Mouse (Mus musculus): ENCODE results near the gene Tcerg1l. TPM values are rescaled to one million over a fixed set of nuclear protein-coding genes. Genes with fewer than 3 reads are reported as not detected.

Tcerg1l gene
- polyA plus RNA-seq, 1 experiment = not detected

DNA sequence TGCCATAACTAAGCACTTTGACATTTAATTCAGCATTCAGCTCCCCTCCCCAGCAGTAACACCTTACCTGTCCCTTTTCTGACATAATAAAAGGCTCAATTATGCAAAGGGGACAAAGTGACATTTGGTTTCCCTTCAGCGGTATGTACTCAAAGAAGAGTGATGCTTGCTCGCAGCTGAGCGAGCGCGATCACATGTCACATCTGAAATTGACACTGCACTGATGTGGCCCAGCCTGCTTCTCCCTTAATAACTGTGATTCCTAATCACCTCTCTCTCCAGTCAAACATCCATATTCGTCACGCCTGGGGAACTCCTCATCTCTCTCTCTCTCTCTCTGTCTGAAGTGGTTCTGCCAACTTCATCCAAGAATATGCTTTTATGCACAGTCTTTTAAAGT, 126.2 kb downstream of the Tcerg1l start:
- WGBS = 91% methylated on average over 7 of the region's 7 CpGs

DNA sequence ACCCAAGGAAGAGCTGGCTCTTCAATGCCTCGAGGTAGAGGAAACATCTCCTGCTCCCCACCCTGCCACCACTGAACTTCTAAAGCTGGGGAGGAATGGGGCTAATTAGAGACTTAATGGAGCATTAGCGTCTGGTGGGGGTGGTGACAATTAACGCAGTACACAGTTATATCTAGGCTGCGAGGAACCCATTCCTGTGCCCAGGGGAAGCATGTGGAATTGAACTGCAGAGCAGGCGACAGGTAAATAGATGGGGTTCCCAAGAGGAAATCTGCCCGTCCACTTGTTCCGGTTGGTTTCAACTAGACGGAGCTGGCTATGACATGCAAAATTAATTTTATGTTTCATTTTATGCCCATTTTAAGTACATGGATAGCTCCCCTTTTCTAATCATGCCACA, 128.1 kb downstream of the Tcerg1l start:
- 69% methylated on average over 8 of the region's 8 CpGs for WGBS
- TF ChIP-seq CTCF (IDR thresholded peaks at IDR 0.05; ENCODE audit: insufficient read depth, low read depth, low read length) = no peak
- no peak for TF ChIP-seq POLR2A (IDR thresholded peaks at IDR 0.05; ENCODE audit: insufficient read depth, low read depth, low read length)
- H3K4me1 ChIP-seq (ENCODE audit: control insufficient read depth, insufficient read depth, low read length) = no peaks in the 10 kb centered on the region
- no peak overlapping the region for H3K4me3 ChIP-seq (ENCODE audit: insufficient read depth, low read depth, low read length)
- no peak overlapping the region for H3K27ac ChIP-seq (ENCODE audit: insufficient read depth, low read depth, low read length)

More for the DNA sequence above, 126.2 kb downstream of the Tcerg1l start:
- Histone ChIP-seq H3K4me1 (ENCODE audit: control insufficient read depth, insufficient read depth, low read length) (no peaks in the 10 kb centered on the region), H3K27ac (ENCODE audit: insufficient read depth, low read depth, low read length) (no peak overlapping the region), H3K4me3 (ENCODE audit: insufficient read depth, low read depth, low read length) (no peak overlapping the region)
- TF ChIP-seq POLR2A (IDR thresholded peaks at IDR 0.05; ENCODE audit: insufficient read depth, low read depth, low read length) (no peak), CTCF (IDR thresholded peaks at IDR 0.05; ENCODE audit: insufficient read depth, low read depth, low read length) (no peak)

DNA sequence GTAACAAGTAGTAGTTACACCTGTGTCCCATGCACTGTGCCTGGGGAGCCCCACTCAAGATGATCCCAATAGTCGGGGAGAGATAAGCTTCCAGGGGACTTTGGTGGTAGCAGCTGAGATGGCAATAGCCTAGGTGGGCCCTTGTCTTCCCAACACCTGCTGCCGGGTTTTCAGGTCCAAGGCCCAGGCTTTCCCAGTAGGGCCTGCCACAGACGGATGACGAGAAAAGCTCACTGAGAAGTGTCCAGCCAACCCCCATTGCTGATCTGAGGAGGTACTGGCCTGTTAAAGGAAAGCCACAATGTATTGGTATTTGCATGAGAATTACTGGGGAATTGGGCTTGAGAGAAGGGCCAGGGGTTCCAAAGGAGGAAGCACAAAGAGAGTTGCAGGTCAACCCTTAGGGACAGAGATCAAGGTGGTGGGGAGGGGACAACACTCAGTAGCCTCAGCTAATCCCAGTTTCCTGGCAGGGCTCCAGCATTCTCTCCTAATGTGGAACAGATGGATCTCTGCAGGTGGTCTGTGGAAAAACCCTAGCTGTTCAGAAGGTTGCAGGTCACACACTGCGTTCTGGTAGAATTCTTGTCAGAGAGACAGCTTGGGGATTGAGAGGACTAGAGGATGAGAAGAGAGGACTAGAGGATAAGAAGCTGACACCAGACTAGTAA, 129.4 kb downstream of the Tcerg1l start:
- H3K27ac ChIP-seq (ENCODE audit: insufficient read depth, low read depth, low read length) = no peak overlapping the region
- TF ChIP-seq CTCF (IDR thresholded peaks at IDR 0.05; ENCODE audit: insufficient read depth, low read depth, low read length) = no peak
- H3K4me1 ChIP-seq (ENCODE audit: control insufficient read depth, insufficient read depth, low read length) = no peaks in the 10 kb centered on the region
- no peak overlapping the region for H3K4me3 ChIP-seq (ENCODE audit: insufficient read depth, low read depth, low read length)
- 78% methylated on average over 5 of the region's 5 CpGs for WGBS

DNA sequence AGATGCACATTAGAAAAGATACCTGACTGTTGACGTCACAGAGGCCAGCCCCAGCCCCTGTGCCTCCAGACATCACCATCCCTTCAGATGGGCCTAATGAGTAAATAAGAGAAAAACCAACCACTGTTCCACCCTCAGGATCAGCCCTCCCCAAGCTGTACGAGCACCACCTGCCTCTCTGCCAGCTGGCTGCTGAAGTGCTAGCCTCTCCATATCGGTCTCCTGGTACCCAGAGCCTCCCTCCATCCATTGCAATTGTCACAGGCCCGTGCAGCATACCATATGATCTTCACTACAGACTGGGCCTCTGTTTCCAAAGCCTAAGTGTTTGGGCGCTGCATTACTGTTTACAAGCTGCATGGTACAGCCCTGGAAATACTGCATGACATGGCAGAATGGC, 148.9 kb downstream of the Tcerg1l start:
- Histone ChIP-seq H3K4me1 (ENCODE audit: control insufficient read depth, insufficient read depth, low read length) (peaks cover 3% of the 10 kb centered on the region; the same call in 1 of the 2 replicates), H3K27ac (ENCODE audit: insufficient read depth, low read depth, low read length) (no peak overlapping the region), H3K4me3 (ENCODE audit: insufficient read depth, low read depth, low read length) (no peak overlapping the region)
- 74% methylated on average over 5 of the region's 5 CpGs for WGBS
- TF ChIP-seq POLR2A (IDR thresholded peaks at IDR 0.05; ENCODE audit: insufficient read depth, low read depth, low read length) (no peak), CTCF (IDR thresholded peaks at IDR 0.05; ENCODE audit: insufficient read depth, low read depth, low read length) (no peak)

GRCm38 (mm10) chr7:138248176-138248575, 149.4 kb downstream of the Tcerg1l start:
- TF ChIP-seq CTCF (IDR thresholded peaks at IDR 0.05; ENCODE audit: insufficient read depth, low read depth, low read length) (no peak), POLR2A (IDR thresholded peaks at IDR 0.05; ENCODE audit: insufficient read depth, low read depth, low read length) (no peak)
- no peak overlapping the region for H3K27ac ChIP-seq (ENCODE audit: insufficient read depth, low read depth, low read length)
- WGBS = 63% methylated on average over 3 of the region's 3 CpGs
- H3K4me1 ChIP-seq (ENCODE audit: control insufficient read depth, insufficient read depth, low read length) = peaks cover 3% of the 10 kb centered on the region; the same call in 1 of the 2 replicates
- no peak overlapping the region for H3K4me3 ChIP-seq (ENCODE audit: insufficient read depth, low read depth, low read length)

DNA sequence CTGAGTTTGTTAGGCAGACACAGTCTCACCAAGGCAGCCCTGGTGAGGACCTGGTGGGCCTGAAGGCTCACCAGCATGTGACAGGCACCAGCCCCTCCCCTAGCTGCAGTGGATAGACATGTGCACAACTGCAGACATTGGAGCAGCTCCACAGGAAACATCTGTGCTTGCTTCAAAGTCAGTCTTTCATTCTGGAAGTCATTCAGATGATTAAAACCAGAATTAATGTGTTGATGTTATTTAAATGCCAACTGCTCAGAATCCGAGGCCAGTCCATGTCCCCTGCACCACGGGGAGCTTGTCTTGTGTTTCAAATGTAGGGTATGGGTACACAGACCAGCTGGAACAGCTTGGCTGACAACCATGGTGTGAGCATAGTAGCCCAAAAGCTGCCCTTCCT, 150.8 kb downstream of the Tcerg1l start:
- H3K27ac ChIP-seq (ENCODE audit: insufficient read depth, low read depth, low read length) = no peak overlapping the region
- peaks cover 3% of the 10 kb centered on the region; the same call in 1 of the 2 replicates for H3K4me1 ChIP-seq (ENCODE audit: control insufficient read depth, insufficient read depth, low read length)
- TF ChIP-seq CTCF (IDR thresholded peaks at IDR 0.05; ENCODE audit: insufficient read depth, low read depth, low read length) (no peak), POLR2A (IDR thresholded peaks at IDR 0.05; ENCODE audit: insufficient read depth, low read depth, low read length) (no peak)
- H3K4me3 ChIP-seq (ENCODE audit: insufficient read depth, low read depth, low read length) = no peak overlapping the region
- 36% methylated on average over 2 of the region's 2 CpGs for WGBS

GRCm38 (mm10) chr7:138242229-138242628, 155.3 kb downstream of the Tcerg1l start:
- H3K27ac ChIP-seq (ENCODE audit: insufficient read depth, low read depth, low read length) = no peak overlapping the region
- H3K4me3 ChIP-seq (ENCODE audit: insufficient read depth, low read depth, low read length) = no peak overlapping the region
- TF ChIP-seq POLR2A (IDR thresholded peaks at IDR 0.05; ENCODE audit: insufficient read depth, low read depth, low read length) (no peak), CTCF (IDR thresholded peaks at IDR 0.05; ENCODE audit: insufficient read depth, low read depth, low read length) (no peak)
- H3K4me1 ChIP-seq (ENCODE audit: control insufficient read depth, insufficient read depth, low read length) = peaks cover 3% of the 10 kb centered on the region; the same call in 1 of the 2 replicates
- 84% methylated on average over 5 of the region's 5 CpGs for WGBS

- Histone ChIP-seq H3K27ac (ENCODE audit: insufficient read depth, low read depth, low read length) (no peak overlapping the region), H3K4me1 (ENCODE audit: control insufficient read depth, insufficient read depth, low read length) (no peaks in the 10 kb centered on the region), H3K4me3 (ENCODE audit: insufficient read depth, low read depth, low read length) (no peak overlapping the region)
- TF ChIP-seq CTCF (IDR thresholded peaks at IDR 0.05; ENCODE audit: insufficient read depth, low read depth, low read length) = no peak
- no peak for TF ChIP-seq POLR2A (IDR thresholded peaks at IDR 0.05; ENCODE audit: insufficient read depth, low read depth, low read length)
- WGBS = 89% methylated on average over 5 of the region's 5 CpGs
These were observed 159.8 kb downstream of the Tcerg1l start for GRCm38 (mm10) chr7:138237708-138238225.

DNA sequence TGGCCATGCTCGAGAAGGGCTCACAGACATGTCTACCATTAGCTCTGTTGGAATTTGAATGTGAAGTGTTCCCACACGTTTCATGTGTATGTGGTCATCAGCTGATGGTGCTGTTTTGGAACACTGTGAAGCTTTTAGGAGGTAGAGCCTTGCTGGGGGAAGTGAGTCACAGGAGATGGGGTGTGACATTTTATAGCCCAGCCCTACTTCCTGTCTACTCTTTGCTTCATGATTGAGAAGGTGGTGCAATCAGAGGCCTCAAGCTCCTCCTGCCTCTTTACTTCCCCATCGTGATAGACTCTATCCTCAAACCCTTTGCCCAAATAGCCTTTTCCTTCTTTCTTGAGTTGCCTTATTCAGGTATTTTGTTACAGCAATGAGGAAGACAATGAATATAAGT, 173.3 kb downstream of the Tcerg1l start:
- no peak overlapping the region for H3K4me3 ChIP-seq (ENCODE audit: insufficient read depth, low read depth, low read length)
- H3K4me1 ChIP-seq (ENCODE audit: control insufficient read depth, insufficient read depth, low read length) = peaks cover 5% of the 10 kb centered on the region; the same call in 1 of the 2 replicates
- no peak for TF ChIP-seq POLR2A (IDR thresholded peaks at IDR 0.05; ENCODE audit: insufficient read depth, low read depth, low read length)
- no peak for TF ChIP-seq CTCF (IDR thresholded peaks at IDR 0.05; ENCODE audit: insufficient read depth, low read depth, low read length)
- 77% methylated on average over 3 of the region's 3 CpGs for WGBS
- no peak overlapping the region for H3K27ac ChIP-seq (ENCODE audit: insufficient read depth, low read depth, low read length)

All from olfactory bulb, adult 2 months (tissue).